Mouse (Mus musculus): Measurements from ENCODE around the gene Ralbp1.

Ralbp1 gene

DNA sequence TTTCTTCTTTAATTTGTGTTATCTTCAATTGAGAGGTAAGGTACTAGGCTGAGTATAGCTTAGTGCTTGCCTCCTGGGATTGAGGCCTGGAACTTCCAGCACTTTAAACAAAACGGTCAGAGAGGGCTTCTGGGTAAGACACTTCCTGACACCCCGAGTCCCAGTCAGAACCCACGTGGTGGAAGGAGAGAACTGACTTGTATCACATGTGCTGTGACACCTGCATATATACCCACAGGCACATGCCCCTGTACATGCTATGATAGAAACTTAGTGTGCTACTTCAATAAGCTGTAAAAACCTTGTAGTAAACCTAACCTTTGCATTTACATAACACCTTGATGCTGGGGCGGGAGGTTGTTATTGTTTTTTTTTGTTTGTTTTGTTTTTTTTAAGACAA is 87.2 kb downstream of the Ralbp1 start:
- DNase-seq (ENCODE audit: low spot score in 2 of 2): no peak
